ENCODE assay signal across 26 mouse cellular contexts in genomic region chr3:97860820-97861451, GRCm38 (mm10). TPM values are rescaled to one million over a fixed set of nuclear protein-coding genes. Genes with fewer than 3 reads are reported as not detected.
DNase-seq lines count a peak whose midpoint lies in the region; ATAC-seq and TF ChIP-seq lines count a peak whose summit lies in the region.
"Had no signal": no experiment of that assay in that cellular context is flagged by ENCODE, and none has a peak within 500 bp of the region (broad histone marks: within the 10 kb centered on the region; RNA-seq: fewer than 3 reads in every experiment).

No protein-coding gene starts in this region.

- peak overlapping the region; percentile 46; the same call in 1 of the 2 replicates for H3K27ac ChIP-seq in olfactory bulb, adult 2 months (ENCODE audit: insufficient read depth, low read depth, low read length)
- H3K27ac ChIP-seq: heart, embryonic 10.5 days; heart, embryonic 15.5 days; kidney, embryonic 15.5 days; liver, embryonic 14.5 days; macrophage; neural tube, embryonic 15.5 days; stomach, embryonic 15.5 days had no signal

- TF ChIP-seq CTCF in brain, embryonic 14.5 days (IDR thresholded peaks at IDR 0.05; ENCODE audit: borderline replicate concordance, extremely low read depth, insufficient read depth, insufficient read length): no peak
- no peak for TF ChIP-seq CTCF in olfactory bulb, adult 2 months (IDR thresholded peaks at IDR 0.05; ENCODE audit: insufficient read depth, low read depth, low read length)

- peaks cover 12% of the 10 kb centered on the region for H3K4me1 ChIP-seq in olfactory bulb, adult 2 months (ENCODE audit: control insufficient read depth, insufficient read depth, low read length)
- H3K4me1 ChIP-seq: kidney, embryonic 15.5 days; neural tube, embryonic 15.5 days; stomach, embryonic 15.5 days had no signal

- no peak for TF ChIP-seq POLR2A in brain, embryonic 14.5 days (IDR thresholded peaks at IDR 0.05; ENCODE audit: borderline replicate concordance, extremely low read depth, insufficient read depth, insufficient read length, poor library complexity, severe bottlenecking)
- no peak for TF ChIP-seq POLR2A in olfactory bulb, adult 2 months (IDR thresholded peaks at IDR 0.05; ENCODE audit: insufficient read depth, low read depth, low read length)

- DNase-seq in cerebellum, postnatal 25 days: peak; percentile 25 to 38
- DNase-seq in cerebellum, adult 9-11 months: no peak
- DNase-seq in frontal cortex, postnatal 36 days (ENCODE audit: low spot score in 2 of 2): no peak
- peak; percentile 15 for DNase-seq in brain, embryonic 14.5 days (ENCODE audit: low read depth)
- DNase-seq: adrenal gland, adult 2 months; B cell, adult 2 months; gastrocnemius, postnatal 10 days; kidney, adult 18-20 months; kidney, postnatal 36 days; layer of hippocampus, postnatal 36 days; liver; lung, adult 2 months; lung, postnatal 10 days; midbrain, embryonic 14.5 days; right cerebral cortex, postnatal 25 days had no signal

- 66% methylated on average over 7 of the region's 7 CpGs for WGBS in olfactory bulb, adult 2 months

- no peak overlapping the region for H3K4me3 ChIP-seq in olfactory bulb, adult 2 months (ENCODE audit: insufficient read depth, low read depth, low read length)
- H3K4me3 ChIP-seq: heart, embryonic 10.5 days; heart, embryonic 15.5 days; kidney, embryonic 15.5 days; neural tube, embryonic 15.5 days; stomach, embryonic 15.5 days had no signal

- ATAC-seq in frontal cortex, adult (ENCODE audit: low TSS enrichment): peak; percentile 51
- ATAC-seq: activated CD4-positive, CD25-positive, alpha-beta regulatory T cell, adult 4 months; hindbrain, embryonic 16.5 days had no signal

RNA-seq across cellular contexts. Expression of gene Pde4dip, which starts 27.6 kb away (rescaled TPM):
- 44.3 and 69.0 TPM in 2 replicates for polyA plus RNA-seq in brain, embryonic 14.5 days (2012; rRNA removed)
- 39.5 and 82.8 TPM in 2 replicates for polyA plus RNA-seq in olfactory bulb, adult 2 months (2012; ENCODE audit: insufficient read depth, insufficient read length, low replicate concordance, missing spikeins)

RNA-seq across cellular contexts. Expression of gene Sec22b, which starts 40.1 kb away (rescaled TPM):
- 51.2 and 53.4 TPM in 2 replicates for polyA plus RNA-seq in brain, embryonic 14.5 days (2012; rRNA removed)
- not detected in 2 replicates for polyA plus RNA-seq in olfactory bulb, adult 2 months (2012; ENCODE audit: insufficient read depth, insufficient read length, low replicate concordance, missing spikeins)

Comparison
In these comparisons a context has a peak if more than half of its experiments do, and no peak if none do; other contexts are left out.
1. DNase-seq: peak in cerebellum, postnatal 25 days (2 of 2) and brain, embryonic 14.5 days (single experiment); none in cerebellum, adult 9-11 months (single experiment) and frontal cortex, postnatal 36 days (0 of 2).